Mouse (Mus musculus): ENCODE results near the gene Ntmt1. TPM values are rescaled to one million over a fixed set of nuclear protein-coding genes. Genes with fewer than 3 reads are reported as not detected.

Gene Ntmt1
- polyA plus RNA-seq, 1 experiment from 2014 or later: 98.1 TPM

GRCm38 (mm10) chr2:30787466-30787865 lies 20.2 kb upstream of the Ntmt1 start:
- Histone ChIP-seq H3K4me3 (no peak overlapping the region), H3K4me2 (replicated peaks) (no peak overlapping the region), H3K27ac (peak overlapping the region; percentile 22; the same call in 1 of the 2 replicates), H3K9me3 (no peaks in the 10 kb centered on the region), H3K4me1 (peaks cover 32% of the 10 kb centered on the region), H3K27me3 (no peaks in the 10 kb centered on the region), H3K9ac (peak overlapping the region; percentile 31; the same call in 1 of the 2 replicates), H3K36me3 (no peaks in the 10 kb centered on the region)
- no peak for ATAC-seq (ENCODE audit: low FRiP score, low read depth)
- 58% methylated on average over 4 of the region's 4 CpGs for WGBS

GRCm38 (mm10) chr2:30792061-30792460 lies 15.6 kb upstream of the Ntmt1 start:
- Histone ChIP-seq H3K27ac (no peak overlapping the region), H3K4me1 (peaks cover 30% of the 10 kb centered on the region), H3K4me3 (no peak overlapping the region), H3K9ac (no peak overlapping the region), H3K9me3 (no peaks in the 10 kb centered on the region), H3K36me3 (no peaks in the 10 kb centered on the region), H3K27me3 (no peaks in the 10 kb centered on the region), H3K4me2 (replicated peaks) (no peak overlapping the region)
- no peak for ATAC-seq (ENCODE audit: low FRiP score, low read depth)
- WGBS: 81% methylated on average over 7 of the region's 7 CpGs

GRCm38 (mm10) chr2:30794179-30795108 lies 13.2 kb upstream of the Ntmt1 start:
- H3K27ac ChIP-seq: no peak overlapping the region
- peak overlapping the region; percentile 52; the same call in 1 of the 2 replicates for H3K9ac ChIP-seq
- no peaks in the 10 kb centered on the region for H3K27me3 ChIP-seq
- H3K9me3 ChIP-seq: no peaks in the 10 kb centered on the region
- 3% methylated on average over 48 of the region's 48 CpGs for whole genome bisulfite sequencing
- ATAC-seq (ENCODE audit: low FRiP score, low read depth): peak; percentile 80
- H3K4me1 ChIP-seq: peaks cover 38% of the 10 kb centered on the region
- H3K36me3 ChIP-seq: no peaks in the 10 kb centered on the region
- peak overlapping the region; percentile 41 for H3K4me3 ChIP-seq
- peak overlapping the region; percentile 61 for H3K4me2 ChIP-seq (replicated peaks)

- Histone ChIP-seq H3K9ac (0 out of 2 replicates have a peak overlapping the region, but pooled peaks have one; percentile 21), H3K27me3 (peaks cover 7% of the 10 kb centered on the region; the same call in 1 of the 2 replicates), H3K27ac (peak overlapping the region; percentile 52; the same call in 1 of the 2 replicates), H3K36me3 (no peaks in the 10 kb centered on the region), H3K4me2 (replicated peaks) (peak overlapping the region; percentile 61), H3K4me1 (peaks cover 39% of the 10 kb centered on the region), H3K9me3 (no peaks in the 10 kb centered on the region), H3K4me3 (peak overlapping the region; percentile 41; the same call in 1 of the 2 replicates)
- WGBS: 52% methylated on average over 7 of the region's 7 CpGs
- no peak for ATAC-seq (ENCODE audit: low FRiP score, low read depth)
Observed at GRCm38 (mm10) chr2:30795271-30795888, 12.2 kb upstream of the Ntmt1 start.

GRCm38 (mm10) chr2:30795889-30796275 lies 11.7 kb upstream of the Ntmt1 start:
- Histone ChIP-seq H3K9me3 (no peaks in the 10 kb centered on the region), H3K27ac (peak overlapping the region; percentile 52; the same call in 1 of the 2 replicates), H3K27me3 (peaks cover 12% of the 10 kb centered on the region), H3K9ac (0 out of 2 replicates have a peak overlapping the region, but pooled peaks have one; percentile 21), H3K4me1 (peaks cover 44% of the 10 kb centered on the region), H3K4me3 (no peak overlapping the region; the same call in 1 of the 2 replicates), H3K4me2 (replicated peaks) (peak overlapping the region; percentile 51), H3K36me3 (no peaks in the 10 kb centered on the region)
- ATAC-seq (ENCODE audit: low FRiP score, low read depth): peak; percentile 0; the same call in 1 of the 2 replicates
- 59% methylated on average over 5 of the region's 5 CpGs for WGBS

GRCm38 (mm10) chr2:30796382-30796781 lies 11.2 kb upstream of the Ntmt1 start:
- WGBS: 6% methylated on average over 11 of the region's 11 CpGs
- peak; percentile 74 for ATAC-seq (ENCODE audit: low FRiP score, low read depth)
- Histone ChIP-seq H3K36me3 (no peaks in the 10 kb centered on the region), H3K9me3 (no peaks in the 10 kb centered on the region), H3K9ac (no peak overlapping the region), H3K27me3 (peaks cover 15% of the 10 kb centered on the region), H3K27ac (peak overlapping the region; percentile 52; the same call in 1 of the 2 replicates), H3K4me1 (peaks cover 49% of the 10 kb centered on the region), H3K4me3 (peak overlapping the region; percentile 14), H3K4me2 (replicated peaks) (peak overlapping the region; percentile 51)

- Histone ChIP-seq H3K9me3 (no peaks in the 10 kb centered on the region), H3K9ac (no peak overlapping the region), H3K27me3 (peaks cover 36% of the 10 kb centered on the region), H3K4me2 (replicated peaks) (no peak overlapping the region), H3K27ac (no peak overlapping the region), H3K4me3 (no peak overlapping the region), H3K36me3 (no peaks in the 10 kb centered on the region), H3K4me1 (peaks cover 53% of the 10 kb centered on the region)
- no peak for ATAC-seq (ENCODE audit: low FRiP score, low read depth)
- 73% methylated on average over 3 of the region's 3 CpGs for WGBS
Observed at GRCm38 (mm10) chr2:30799456-30799855, 8.2 kb upstream of the Ntmt1 start.

GRCm38 (mm10) chr2:30800671-30801066 lies 7.0 kb upstream of the Ntmt1 start:
- H3K36me3 ChIP-seq: no peaks in the 10 kb centered on the region
- H3K27ac ChIP-seq: no peak overlapping the region
- peak overlapping the region; percentile 99 for H3K4me2 ChIP-seq (replicated peaks)
- no peaks in the 10 kb centered on the region for H3K9me3 ChIP-seq
- H3K4me1 ChIP-seq: peaks cover 53% of the 10 kb centered on the region
- H3K4me3 ChIP-seq: peak overlapping the region; percentile 54
- 30% methylated on average over 7 of the region's 7 CpGs for WGBS
- peaks cover 36% of the 10 kb centered on the region for H3K27me3 ChIP-seq
- peak overlapping the region; percentile 74 for H3K9ac ChIP-seq
- ATAC-seq (ENCODE audit: low FRiP score, low read depth): no peak

- Histone ChIP-seq H3K27ac (no peak overlapping the region), H3K9ac (peak overlapping the region; percentile 74)
- WGBS: 1% methylated on average over 77 of the region's 77 CpGs
Observed at GRCm38 (mm10) chr2:30801067-30801852, 6.4 kb upstream of the Ntmt1 start.

GRCm38 (mm10) chr2:30803604-30804003 lies 4.0 kb upstream of the Ntmt1 start, which contains the start of gene 1700001O22Rik:
1700001O22Rik (minus strand) TSS chr2:30803661.
- ATAC-seq (ENCODE audit: low FRiP score, low read depth): no peak
- H3K27ac ChIP-seq: no peak within 1 kb of the TSS
- no peaks in the 10 kb centered on the region for H3K9me3 ChIP-seq
- H3K4me3 ChIP-seq: no peak within 1 kb of the TSS
- H3K9ac ChIP-seq: no peak within 1 kb of the TSS
- WGBS: 86% methylated on average over 3 of the region's 3 CpGs
- no peak within 1 kb of the TSS for H3K4me2 ChIP-seq (replicated peaks)
- H3K4me1 ChIP-seq: peaks cover 34% of the 10 kb centered on the region
- H3K27me3 ChIP-seq: peaks cover 36% of the 10 kb centered on the region
- H3K36me3 ChIP-seq: no peaks in the 10 kb centered on the region

More at GRCm38 (mm10) chr2:30801067-30801852, 6.4 kb upstream of the Ntmt1 start:
- H3K4me3 ChIP-seq: peak overlapping the region; percentile 54
- no peaks in the 10 kb centered on the region for H3K9me3 ChIP-seq
- ATAC-seq (ENCODE audit: low FRiP score, low read depth): 0 out of 2 replicates have a peak, but pooled peaks have one; percentile 9
- H3K4me1 ChIP-seq: peaks cover 47% of the 10 kb centered on the region
- H3K27me3 ChIP-seq: peaks cover 36% of the 10 kb centered on the region
- H3K4me2 ChIP-seq (replicated peaks): peak overlapping the region; percentile 99
- H3K36me3 ChIP-seq: no peaks in the 10 kb centered on the region

- WGBS: 93% methylated on average over 2 of the region's 2 CpGs
- Histone ChIP-seq H3K4me3 (no peak overlapping the region), H3K9ac (no peak overlapping the region), H3K4me1 (peaks cover 45% of the 10 kb centered on the region), H3K4me2 (replicated peaks) (no peak overlapping the region), H3K36me3 (peaks cover 7% of the 10 kb centered on the region), H3K27me3 (peaks cover 23% of the 10 kb centered on the region), H3K27ac (no peak overlapping the region), H3K9me3 (no peaks in the 10 kb centered on the region)
- ATAC-seq (ENCODE audit: low FRiP score, low read depth): no peak
Observed at GRCm38 (mm10) chr2:30805983-30806382, 1.6 kb upstream of the Ntmt1 start.
